Comparison of ENCODE assay signal across 8 mouse cellular contexts in genomic region chr12:3359302-3359701, GRCm38 (mm10). TPM values are rescaled to one million over a fixed set of nuclear protein-coding genes. Genes with fewer than 3 reads are reported as not detected.
A peak's percentile ranks its signal among the peaks of the same experiment; 100 is the strongest.
DNase-seq lines count a peak whose midpoint lies in the region; ATAC-seq and TF ChIP-seq lines count a peak whose summit lies in the region.

No protein-coding gene starts in this region.

- no peak for TF ChIP-seq POLR2A in heart, adult 2 months (IDR thresholded peaks at IDR 0.05; ENCODE audit: insufficient read depth, low read depth, low read length)

- no peaks in the 10 kb centered on the region for H3K36me3 ChIP-seq in heart, adult 2 months (ENCODE audit: control insufficient read depth, insufficient read depth, low read length)
- no peaks in the 10 kb centered on the region for H3K36me3 ChIP-seq in heart, embryonic 10.5 days
- no peaks in the 10 kb centered on the region for H3K36me3 ChIP-seq in limb, embryonic 10.5 days
- no peaks in the 10 kb centered on the region for H3K36me3 ChIP-seq in midbrain, embryonic 14.5 days (ENCODE audit: control insufficient read depth, insufficient read depth, low read length)

- no peak for TF ChIP-seq EP300 in heart, adult 2 months (IDR thresholded peaks at IDR 0.05; ENCODE audit: insufficient read depth, low read depth, low read length)

- DNase-seq in heart, adult 2 months, result peak; percentile 69 to 83
- no peak for DNase-seq in heart, embryonic 10.5 days (ENCODE audit: low spot score)
- DNase-seq in cerebellum, postnatal 36 days, result peak; percentile 76 to 84
- DNase-seq in gastrocnemius, postnatal 14 days, result peak; percentile 74
- peak; percentile 86 for DNase-seq in kidney, adult 18-20 months
- peak; percentile 73 for DNase-seq in limb, embryonic 10.5 days (ENCODE audit: low spot score)
- peak; percentile 90 for DNase-seq in midbrain, embryonic 14.5 days
- peak; percentile 66 to 73 for DNase-seq in spleen, postnatal 36 days (ENCODE audit: low spot score in 2 of 2)

- 14% methylated on average over 3 of the region's 3 CpGs for WGBS in heart, adult 2 months
- WGBS in heart, embryonic 10.5 days, result 25% methylated on average over 3 of the region's 3 CpGs
- WGBS in limb, embryonic 10.5 days, result 32% methylated on average over 3 of the region's 3 CpGs
- 26% methylated on average over 3 of the region's 3 CpGs for WGBS in midbrain, embryonic 14.5 days

- H3K27ac ChIP-seq in heart, adult 2 months, result no peak overlapping the region
- H3K27ac ChIP-seq in heart, embryonic 10.5 days, result no peak overlapping the region
- no peak overlapping the region for H3K27ac ChIP-seq in limb, embryonic 10.5 days
- H3K27ac ChIP-seq in midbrain, embryonic 14.5 days (replicated peaks; ENCODE audit: low read depth, low read length), result no peak overlapping the region

- H3K4me1 ChIP-seq in heart, adult 2 months (ENCODE audit: control insufficient read depth, insufficient read depth, low read length), result no peaks in the 10 kb centered on the region
- H3K4me1 ChIP-seq in heart, embryonic 10.5 days, result no peaks in the 10 kb centered on the region
- no peaks in the 10 kb centered on the region for H3K4me1 ChIP-seq in limb, embryonic 10.5 days
- peaks cover under 1% of the 10 kb centered on the region; the same call in 1 of the 2 replicates for H3K4me1 ChIP-seq in midbrain, embryonic 14.5 days (ENCODE audit: control insufficient read depth, insufficient read depth, low read length)

- intact Hi-C loops in heart, adult 2 months (cut with DNase I), result loop anchor here (2.0 to 5.0 kb wide), 3 partner anchors 107 to 261 kb away; no protein-coding TSS in a partner anchor
- intact Hi-C loops in gastrocnemius, postnatal 14 days (cut with DNase I; ENCODE audit: low total_unique reads), result no loop called here

- H3K79me2 ChIP-seq in heart, adult 2 months (replicated peaks; ENCODE audit: control insufficient read depth, insufficient read depth, low read length), result no peaks in the 10 kb centered on the region

- no peak overlapping the region for H3K4me2 ChIP-seq in midbrain, embryonic 14.5 days (ENCODE audit: low read length)

- ATAC-seq in midbrain, embryonic 14.5 days (ENCODE audit: low FRiP score, low TSS enrichment), result no peak

- peak overlapping the region; percentile 38; the same call in 1 of the 2 replicates for H3K9ac ChIP-seq in heart, adult 2 months (ENCODE audit: low read depth, low read length)
- no peak overlapping the region for H3K9ac ChIP-seq in midbrain, embryonic 14.5 days (replicated peaks; ENCODE audit: low read length)

- no peaks in the 10 kb centered on the region for H3K27me3 ChIP-seq in heart, adult 2 months (ENCODE audit: control insufficient read depth, insufficient read depth, low read length)
- no peaks in the 10 kb centered on the region for H3K27me3 ChIP-seq in heart, embryonic 10.5 days (ENCODE audit: insufficient read depth, poor library complexity, severe bottlenecking)
- no peaks in the 10 kb centered on the region for H3K27me3 ChIP-seq in limb, embryonic 10.5 days (ENCODE audit: low read depth, poor library complexity, severe bottlenecking)
- H3K27me3 ChIP-seq in midbrain, embryonic 14.5 days (ENCODE audit: control insufficient read depth, insufficient read depth, low read length), result no peaks in the 10 kb centered on the region

- TF ChIP-seq CTCF in heart, adult 2 months (IDR thresholded peaks at IDR 0.05), result peak; percentile 94

- H3K4me3 ChIP-seq in heart, adult 2 months, result no peak overlapping the region
- H3K4me3 ChIP-seq in heart, embryonic 10.5 days, result no peak overlapping the region
- H3K4me3 ChIP-seq in limb, embryonic 10.5 days, result no peak overlapping the region
- H3K4me3 ChIP-seq in midbrain, embryonic 14.5 days (replicated peaks; ENCODE audit: low read depth, low read length), result no peak overlapping the region

- no peaks in the 10 kb centered on the region for H3K9me3 ChIP-seq in heart, embryonic 10.5 days
- H3K9me3 ChIP-seq in limb, embryonic 10.5 days (replicated peaks), result no peaks in the 10 kb centered on the region
- H3K9me3 ChIP-seq in midbrain, embryonic 14.5 days (ENCODE audit: control insufficient read depth, low read length), result no peaks in the 10 kb centered on the region

RNA-seq across cellular contexts. Expression of gene Kif3c, which starts 5.6 kb away (rescaled TPM):
- 1 to 10 TPM; 4.8 to 5.5 TPM for total RNA-seq in heart, adult 2 months (2021)
- polyA plus RNA-seq in heart, adult 2 months (2012; rRNA removed), result 3.5 and 9.1 TPM in 2 replicates
- polyA plus RNA-seq in heart, embryonic 10.5 days (2016; fragmentation: Nextera tagmentation; extraction: Ambion mirVana), result 8.5 and 9.0 TPM in 2 replicates
- total RNA-seq in gastrocnemius, postnatal 14 days (2021), result 1 to 10 TPM; 8.1 to 9.5 TPM
- 13.2 and 16.4 TPM in 2 replicates for polyA plus RNA-seq in limb, embryonic 10.5 days (2016; fragmentation: Nextera tagmentation; extraction: Ambion mirVana)
- 72.0 and 78.2 TPM in 2 replicates for polyA plus RNA-seq in midbrain, embryonic 14.5 days (2014; fragmentation: Nextera tagmentation; extraction: Ambion mirVana)

RNA-seq across cellular contexts. Expression of gene Rab10, which starts 49.5 kb away (rescaled TPM):
- 100 to 1,000 TPM; 116 to 130 TPM for total RNA-seq in heart, adult 2 months (2021)
- polyA plus RNA-seq in heart, adult 2 months (2012; rRNA removed), result 36.8 and 74.2 TPM in 2 replicates
- polyA plus RNA-seq in heart, embryonic 10.5 days (2016; fragmentation: Nextera tagmentation; extraction: Ambion mirVana), result 72.3 and 87.7 TPM in 2 replicates
- total RNA-seq in gastrocnemius, postnatal 14 days (2021), result 100 to 1,000 TPM; 212 to 213 TPM
- polyA plus RNA-seq in limb, embryonic 10.5 days (2016; fragmentation: Nextera tagmentation; extraction: Ambion mirVana), result 67.2 and 74.8 TPM in 2 replicates
- polyA plus RNA-seq in midbrain, embryonic 14.5 days (2014; fragmentation: Nextera tagmentation; extraction: Ambion mirVana), result 145 and 176 TPM in 2 replicates
